Mouse (Mus musculus) heart, embryonic 12.5 days (tissue): Measurements from ENCODE around the gene Tk1. TPM values are rescaled to one million over a fixed set of nuclear protein-coding genes. Genes with fewer than 3 reads are reported as not detected.

ENCODE experiments used
- ATAC-seq: fragments of 200-750 bp; cut with Nextera tagmentation; 2 replicates; pipeline ENCODE4 v1.8.0; 2017; ENCODE audit warnings: moderate TSS enrichment, moderate library complexity; ENCODE audit not compliant: insufficient number of reproducible peaks, low FRiP score
- H3K27ac ChIP-seq: fragments of 300-500 bp; sonication (generic); 2 replicates; pipeline ENCODE4 v1.5.1; 2016; ENCODE audit warnings: mild to moderate bottlenecking, moderate library complexity; ENCODE audit not compliant: poor library complexity, severe bottlenecking
- H3K27me3 ChIP-seq: fragments of 300-500 bp; sonication (generic); replicated peaks from 2 replicates; pipeline ENCODE4 v1.6.1; 2016; ENCODE audit warnings: mild to moderate bottlenecking, moderate library complexity
- H3K36me3 ChIP-seq: fragments of 300-500 bp; sonication (generic); 2 replicates; pipeline ENCODE4 v1.6.1; 2016; ENCODE audit warnings: mild to moderate bottlenecking, moderate library complexity
- H3K4me1 ChIP-seq: fragments of 300-500 bp; sonication (generic); replicated peaks from 2 replicates; pipeline ENCODE4 v1.6.1; 2016; ENCODE audit warnings: mild to moderate bottlenecking
- H3K4me2 ChIP-seq: fragments of 300-500 bp; sonication (generic); 2 replicates; pipeline ENCODE4 v1.6.1; 2016; ENCODE audit warnings: mild to moderate bottlenecking, moderate library complexity
- H3K4me3 ChIP-seq: fragments of 300-500 bp; sonication (generic); 2 replicates; pipeline ENCODE4 v1.5.1; 2016; ENCODE audit warnings: mild to moderate bottlenecking
- H3K9ac ChIP-seq: fragments of 300-500 bp; sonication (generic); 2 replicates; pipeline ENCODE4 v1.6.1; 2016; ENCODE audit warnings: mild to moderate bottlenecking, moderate library complexity
- H3K9me3 ChIP-seq: fragments of 300-500 bp; sonication (generic); replicated peaks from 2 replicates; pipeline ENCODE4 v1.6.1; 2016; ENCODE audit warnings: mild to moderate bottlenecking, moderate library complexity
- WGBS: fragments of 180-500 bp; shearing (Covaris S2); methylation state at CpG from one replicate; pipeline ENCODE4 v1.1.7; 2016; 5-methylcytosine and 5-hydroxymethylcytosine counted together
- polyA plus RNA-seq: library from polyadenylated mRNA; unstranded; fragments of >200 nt; fragmentation: Nextera tagmentation; extraction: Ambion mirVana; gene quantifications from 2 replicates; pipeline ENCODE4 v1.2.1, GENCODE M21; 2016

The Tk1 gene
- polyA plus RNA-seq, 1 experiment from 2014 or later, result 101 TPM

- 57% methylated on average over 2 of the region's 2 CpGs for WGBS
- ATAC-seq, result no peak
- Histone ChIP-seq H3K9me3 (no peaks in the 10 kb centered on the region), H3K27me3 (no peaks in the 10 kb centered on the region), H3K36me3 (peaks cover 4% of the 10 kb centered on the region; the same call in 1 of the 2 replicates), H3K4me2 (no peak overlapping the region), H3K9ac (peak overlapping the region; percentile 33; the same call in 1 of the 2 replicates), H3K4me3 (no peak overlapping the region), H3K4me1 (peaks cover 68% of the 10 kb centered on the region), H3K27ac (peak overlapping the region; percentile 97)
Measured at GRCm38 (mm10) chr11:117829671-117830215, 3.9 kb upstream of the Tk1 start.

- Histone ChIP-seq H3K27me3 (no peaks in the 10 kb centered on the region), H3K36me3 (peaks cover 4% of the 10 kb centered on the region; the same call in 1 of the 2 replicates), H3K4me3 (no peak overlapping the region), H3K9ac (peak overlapping the region; percentile 21; the same call in 1 of the 2 replicates), H3K4me2 (peak overlapping the region; percentile 92; the same call in 1 of the 2 replicates), H3K9me3 (no peaks in the 10 kb centered on the region), H3K27ac (peak overlapping the region; percentile 97), H3K4me1 (peaks cover 73% of the 10 kb centered on the region)
- no peak for ATAC-seq
- 9% methylated on average over 9 of the region's 9 CpGs for WGBS
Measured at GRCm38 (mm10) chr11:117828888-117829604, 3.2 kb upstream of the Tk1 start.

- H3K27ac ChIP-seq, result peak overlapping the region; percentile 97
- no peaks in the 10 kb centered on the region for H3K27me3 ChIP-seq
- H3K36me3 ChIP-seq, result peaks cover 10% of the 10 kb centered on the region
- ATAC-seq, result no peak
- H3K4me3 ChIP-seq, result 0 out of 2 replicates have a peak overlapping the region, but pooled peaks have one; percentile 7
- H3K9ac ChIP-seq, result peak overlapping the region; percentile 61
- no peaks in the 10 kb centered on the region for H3K9me3 ChIP-seq
- WGBS, result 52% methylated on average over 18 of the region's 18 CpGs
- H3K4me2 ChIP-seq, result peak overlapping the region; percentile 92
- peaks cover 81% of the 10 kb centered on the region for H3K4me1 ChIP-seq
Measured at GRCm38 (mm10) chr11:117828149-117828887, 2.4 kb upstream of the Tk1 start.

- Histone ChIP-seq H3K4me1 (peaks cover 87% of the 10 kb centered on the region), H3K4me2 (peak overlapping the region; percentile 92), H3K27ac (peak overlapping the region; percentile 97), H3K36me3 (peaks cover 14% of the 10 kb centered on the region), H3K9ac (peak overlapping the region; percentile 61), H3K27me3 (no peaks in the 10 kb centered on the region), H3K4me3 (peak overlapping the region; percentile 7; the same call in 1 of the 2 replicates), H3K9me3 (no peaks in the 10 kb centered on the region)
- WGBS, result 49% methylated on average over 3 of the region's 3 CpGs
- no peak for ATAC-seq
Measured at GRCm38 (mm10) chr11:117827386-117827785, 1.5 kb upstream of the Tk1 start.

DNA sequence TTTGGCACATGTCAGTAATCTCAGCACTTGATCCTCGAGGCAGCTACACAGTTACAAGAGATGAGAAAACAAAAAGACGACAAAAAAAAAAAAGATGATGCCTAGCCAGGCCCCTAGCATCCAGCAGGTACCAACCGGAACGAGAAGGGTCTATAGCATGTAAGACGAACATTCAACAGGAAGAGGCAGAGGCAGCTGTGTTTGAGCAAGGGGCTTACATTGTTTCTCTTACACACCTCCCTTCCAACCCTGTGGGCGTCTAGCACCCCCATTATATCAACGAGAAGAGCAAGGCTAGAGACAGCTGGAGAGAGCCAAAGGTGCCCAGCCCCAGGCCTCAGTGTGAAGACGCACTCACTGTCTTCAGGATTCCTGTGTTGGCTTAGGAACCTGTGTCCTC is 1.0 kb upstream of the Tk1 start:
- WGBS, result 64% methylated on average over 8 of the region's 8 CpGs
- Histone ChIP-seq H3K9me3 (no peaks in the 10 kb centered on the region), H3K4me2 (peak overlapping the region; percentile 92), H3K27ac (peak overlapping the region; percentile 94; the same call in 1 of the 2 replicates), H3K36me3 (peaks cover 18% of the 10 kb centered on the region), H3K4me3 (no peak overlapping the region; the same call in 1 of the 2 replicates), H3K27me3 (no peaks in the 10 kb centered on the region), H3K9ac (peak overlapping the region; percentile 61; the same call in 1 of the 2 replicates), H3K4me1 (peaks cover 84% of the 10 kb centered on the region)
- ATAC-seq, result no peak

GRCm38 (mm10) chr11:117826164-117826563 is 272 bp upstream of the Tk1 start:
- peaks cover 26% of the 10 kb centered on the region for H3K36me3 ChIP-seq
- H3K4me3 ChIP-seq, result peak overlapping the region; percentile 69
- H3K4me2 ChIP-seq, result peak overlapping the region; percentile 92
- 14% methylated on average over 5 of the region's 5 CpGs for WGBS
- H3K9ac ChIP-seq, result peak overlapping the region; percentile 89
- H3K9me3 ChIP-seq, result no peaks in the 10 kb centered on the region
- H3K27ac ChIP-seq, result peak overlapping the region; percentile 94
- H3K4me1 ChIP-seq, result peaks cover 83% of the 10 kb centered on the region
- no peak for ATAC-seq
- no peaks in the 10 kb centered on the region for H3K27me3 ChIP-seq

- Histone ChIP-seq H3K4me1 (peaks cover 71% of the 10 kb centered on the region), H3K27ac (peak overlapping the region; percentile 48), H3K36me3 (peaks cover 44% of the 10 kb centered on the region), H3K9me3 (no peaks in the 10 kb centered on the region), H3K4me2 (peak overlapping the region; percentile 92), H3K27me3 (no peaks in the 10 kb centered on the region), H3K9ac (peak overlapping the region; percentile 89), H3K4me3 (peak overlapping the region; percentile 69)
- ATAC-seq, result peak; percentile 63
- WGBS, result 19% methylated on average over 23 of the region's 23 CpGs
Measured at GRCm38 (mm10) chr11:117824060-117824969, 1.6 kb downstream of the Tk1 start.

- 90% methylated on average over 6 of the region's 6 CpGs for WGBS
- Histone ChIP-seq H3K9me3 (no peaks in the 10 kb centered on the region), H3K36me3 (peaks cover 52% of the 10 kb centered on the region), H3K4me2 (0 out of 2 replicates have a peak overlapping the region, but pooled peaks have one; percentile 92), H3K9ac (0 out of 2 replicates have a peak overlapping the region, but pooled peaks have one; percentile 1), H3K27me3 (no peaks in the 10 kb centered on the region), H3K4me1 (peaks cover 70% of the 10 kb centered on the region), H3K4me3 (no peak overlapping the region), H3K27ac (peak overlapping the region; percentile 34; the same call in 1 of the 2 replicates)
- no peak for ATAC-seq
Measured at GRCm38 (mm10) chr11:117823411-117823810, 2.5 kb downstream of the Tk1 start.

GRCm38 (mm10) chr11:117822728-117823241 is 3.1 kb downstream of the Tk1 start:
- H3K27ac ChIP-seq, result peak overlapping the region; percentile 34; the same call in 1 of the 2 replicates
- no peaks in the 10 kb centered on the region for H3K27me3 ChIP-seq
- 0 out of 2 replicates have a peak overlapping the region, but pooled peaks have one; percentile 1 for H3K9ac ChIP-seq
- peaks cover 59% of the 10 kb centered on the region for H3K36me3 ChIP-seq
- H3K4me1 ChIP-seq, result peaks cover 64% of the 10 kb centered on the region
- WGBS, result 65% methylated on average over 7 of the region's 7 CpGs
- no peak overlapping the region for H3K4me3 ChIP-seq
- no peak for ATAC-seq
- 0 out of 2 replicates have a peak overlapping the region, but pooled peaks have one; percentile 2 for H3K4me2 ChIP-seq
- no peaks in the 10 kb centered on the region for H3K9me3 ChIP-seq

DNA sequence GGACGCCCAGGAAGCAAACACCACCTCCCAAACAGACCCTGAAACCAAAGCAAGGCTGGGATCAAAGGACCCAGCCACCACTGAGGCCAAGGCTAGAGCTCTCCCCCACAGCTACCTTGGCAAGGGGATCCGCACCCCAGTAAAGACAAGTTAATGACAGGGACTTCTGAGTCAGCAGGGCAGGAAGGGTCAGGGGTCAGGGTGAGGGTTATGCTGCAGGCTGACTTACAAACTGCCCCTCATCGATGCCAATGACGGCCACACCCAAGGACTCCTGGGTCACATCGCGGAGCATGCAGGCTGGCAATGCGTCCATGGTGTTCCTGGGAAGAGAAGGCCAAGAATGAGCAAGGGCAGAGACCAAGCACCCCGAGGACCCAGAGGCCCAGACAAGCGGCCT is 4.0 kb downstream of the Tk1 start:
- ATAC-seq, result no peak
- Histone ChIP-seq H3K27me3 (no peaks in the 10 kb centered on the region), H3K27ac (no peak overlapping the region), H3K4me2 (no peak overlapping the region), H3K4me1 (peaks cover 55% of the 10 kb centered on the region), H3K4me3 (no peak overlapping the region), H3K9me3 (no peaks in the 10 kb centered on the region), H3K36me3 (peaks cover 68% of the 10 kb centered on the region), H3K9ac (no peak overlapping the region)
- 91% methylated on average over 9 of the region's 9 CpGs for WGBS
